Mouse (Mus musculus): ENCODE measurements around the gene Olfr1425. TPM values are rescaled to one million over a fixed set of nuclear protein-coding genes. Genes with fewer than 3 reads are reported as not detected.

The Olfr1425 gene
- total RNA-seq, 2 experiments from 2014 or later: not detected

Other genes starting within 250 kb of the Olfr1425 start
- not detected for gene Olfr1417, start 238.5 kb downstream of the Olfr1425 start, total RNA-seq (2021)
- not detected for gene Olfr1418, start 216.7 kb downstream of the Olfr1425 start, total RNA-seq (2021)
- gene Olfr1419, start 202.6 kb downstream of the Olfr1425 start, total RNA-seq (2021): not detected
- gene Olfr1420, start 191.2 kb downstream of the Olfr1425 start, total RNA-seq (2021): not detected
- gene Patl1, start 165.3 kb downstream of the Olfr1425 start, total RNA-seq (2021): 10 to 100 TPM; 17.7 to 19.8 TPM
- 10 to 100 TPM; 57.0 to 60.3 TPM for gene Osbp, start 111.8 kb downstream of the Olfr1425 start, total RNA-seq (2021)
- gene Olfr1423, start 36.4 kb downstream of the Olfr1425 start, total RNA-seq (2021): not detected
- not detected for gene Olfr1424, start 15.0 kb downstream of the Olfr1425 start, total RNA-seq (2021)
- gene Olfr1426, start 14.3 kb upstream of the Olfr1425 start, total RNA-seq (2021): not detected
- not detected for gene Olfr1427, start 25.6 kb upstream of the Olfr1425 start, total RNA-seq (2021)
- not detected for gene Olfr1428, start 38.2 kb upstream of the Olfr1425 start, total RNA-seq (2021)
- not detected for gene Olfr76, start 45.5 kb upstream of the Olfr1425 start, total RNA-seq (2021)
- not detected for gene Olfr1555-ps1, start 92.4 kb upstream of the Olfr1425 start, total RNA-seq (2021)
- gene Olfr1431, start 122.9 kb upstream of the Olfr1425 start, total RNA-seq (2021): not detected
- not detected for gene Olfr1432, start 154.9 kb upstream of the Olfr1425 start, total RNA-seq (2021)
- gene Olfr262, start 163.9 kb upstream of the Olfr1425 start, total RNA-seq (2021): not detected
- not detected for gene Olfr235, start 183.3 kb upstream of the Olfr1425 start, total RNA-seq (2021)
- not detected for gene Olfr1434, start 202.1 kb upstream of the Olfr1425 start, total RNA-seq (2021)
- gene Olfr1436, start 221.4 kb upstream of the Olfr1425 start, total RNA-seq (2021): not detected
- not detected for gene Olfr1437, start 247.4 kb upstream of the Olfr1425 start, total RNA-seq (2021)